Mouse (Mus musculus) E14TG2a.4 (cell line): ENCODE data around the gene Foxr1.

ENCODE experiments used
- CTCF ChIP-seq: conservative IDR thresholded peaks from 2 replicates; pipeline ENCODE4 v1.5.1; 2014; ENCODE audit warnings: low read length
- POU5F1 ChIP-seq: IDR thresholded peaks from 2 replicates; pipeline ENCODE4 v1.6.1; 2014; ENCODE audit warnings: low read length, borderline replicate concordance

GRCm38 (mm10) chr9:44407752-44408097 lies 33.2 kb downstream of the Foxr1 start:
- TF ChIP-seq CTCF (no peak), POU5F1 (no peak)
